Mouse (Mus musculus) retina, postnatal 1 day (tissue): Measurements from ENCODE around the gene Cacna1a.
"Not testable (repeated sequence)": the region's sequence is repeated elsewhere in the genome, so short reads cannot be mapped to it uniquely, and the experiment has no call there.

Experiments used
- DNase-seq: peaks from one replicate; pipeline ENCODE4 v3.0.0-alpha.2; 2012

Cacna1a gene

DNA sequence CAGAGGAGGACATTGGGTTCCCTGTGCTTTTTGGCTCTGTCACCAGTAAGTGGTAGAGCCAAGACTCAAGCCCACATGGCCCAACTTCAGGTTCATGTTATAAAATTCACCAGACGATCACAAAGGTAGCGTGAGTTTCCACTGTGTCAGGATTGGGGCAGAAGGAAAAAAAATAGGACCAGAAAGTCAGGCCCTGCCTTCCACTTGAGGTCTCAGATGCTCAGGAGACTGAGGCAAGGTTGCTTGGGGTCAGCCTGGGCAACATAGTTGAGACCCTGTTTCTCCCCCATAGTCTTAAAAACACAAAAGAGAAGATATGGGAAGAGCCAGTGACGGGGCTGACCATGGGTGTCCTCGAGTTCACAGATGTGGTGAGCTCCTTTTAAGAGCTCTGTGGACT, 97.1 kb downstream of the Cacna1a start:
- no peak for DNase-seq

DNA sequence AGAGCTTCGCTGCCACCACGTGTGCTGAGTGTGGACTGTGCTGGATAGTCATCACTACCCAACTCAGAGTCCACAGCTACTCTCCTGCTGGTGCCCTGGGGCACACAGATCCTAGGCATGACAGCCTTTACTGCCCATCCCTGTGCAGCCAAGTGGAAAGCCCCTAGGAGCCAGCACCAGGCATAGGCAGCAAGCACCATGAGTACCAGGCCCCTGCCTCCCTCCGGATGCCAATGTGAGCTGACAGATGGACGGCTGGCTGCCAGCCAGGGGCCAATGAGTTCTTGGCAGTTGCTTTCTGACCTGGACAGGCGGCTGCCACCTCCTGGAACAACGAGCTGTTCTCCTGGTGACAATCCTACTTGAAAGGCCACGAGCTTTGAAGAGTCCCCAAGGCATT, 97.6 kb downstream of the Cacna1a start:
- peak; percentile 82 for DNase-seq

- no peak for DNase-seq
Observed at GRCm38 (mm10) chr8:84489223-84489622, 101.0 kb downstream of the Cacna1a start.

- DNase-seq, result no peak
Observed at GRCm38 (mm10) chr8:84494541-84495084, 106.4 kb downstream of the Cacna1a start.

GRCm38 (mm10) chr8:84501181-84501580, 112.9 kb downstream of the Cacna1a start:
- no peak for DNase-seq

DNA sequence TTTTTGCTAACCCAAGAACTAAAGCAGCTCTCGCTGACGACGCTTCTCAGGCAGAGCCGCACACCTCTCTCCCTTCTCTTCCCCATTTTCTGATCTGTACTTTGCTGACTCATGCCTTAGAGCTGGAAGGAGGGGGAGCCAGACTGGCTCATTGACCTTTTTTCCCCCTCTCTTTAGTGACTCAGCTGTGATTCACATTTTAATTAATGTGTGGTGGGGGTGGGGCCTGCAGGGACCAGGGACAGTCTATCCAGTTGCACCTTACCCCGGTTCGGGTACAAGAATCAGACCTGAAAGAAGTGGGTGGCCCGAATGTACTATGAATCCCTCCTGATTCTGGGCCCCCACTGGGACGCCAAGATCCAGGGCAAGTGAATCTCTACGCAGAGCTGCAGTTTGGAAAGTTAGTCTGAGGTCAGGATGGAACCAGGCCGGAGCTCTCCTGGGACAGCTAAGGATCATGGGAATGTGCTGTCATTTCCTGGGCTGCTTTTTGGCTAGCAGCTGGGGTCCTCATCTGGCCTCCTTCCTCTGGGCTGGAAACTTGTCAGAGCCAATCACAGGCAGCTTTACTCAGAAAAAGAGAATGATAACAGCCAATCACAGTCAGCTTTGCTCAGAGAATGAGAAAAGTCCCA, 113.5 kb downstream of the Cacna1a start:
- peak; percentile 38 for DNase-seq

GRCm38 (mm10) chr8:84502638-84503037, 114.4 kb downstream of the Cacna1a start:
- DNase-seq, result no peak

DNA sequence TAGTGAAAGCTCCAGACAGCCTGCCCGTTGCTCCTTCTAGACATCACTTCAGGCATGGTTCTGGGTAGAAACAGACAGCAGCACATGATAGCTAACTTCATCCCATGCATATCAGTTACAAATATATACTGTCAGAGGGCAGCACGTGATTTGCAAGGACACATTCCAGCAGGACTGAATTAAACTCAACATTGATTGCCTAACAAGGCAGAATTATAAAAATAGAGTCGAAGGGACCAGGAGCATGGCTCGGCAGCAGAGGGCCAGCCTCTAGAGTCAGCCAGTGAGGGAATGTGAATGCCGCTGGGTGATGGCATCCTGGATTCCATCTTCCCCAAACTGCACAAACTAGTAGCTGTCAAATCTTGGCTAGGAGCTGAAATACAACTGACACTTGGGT, 119.0 kb downstream of the Cacna1a start:
- no peak for DNase-seq

DNA sequence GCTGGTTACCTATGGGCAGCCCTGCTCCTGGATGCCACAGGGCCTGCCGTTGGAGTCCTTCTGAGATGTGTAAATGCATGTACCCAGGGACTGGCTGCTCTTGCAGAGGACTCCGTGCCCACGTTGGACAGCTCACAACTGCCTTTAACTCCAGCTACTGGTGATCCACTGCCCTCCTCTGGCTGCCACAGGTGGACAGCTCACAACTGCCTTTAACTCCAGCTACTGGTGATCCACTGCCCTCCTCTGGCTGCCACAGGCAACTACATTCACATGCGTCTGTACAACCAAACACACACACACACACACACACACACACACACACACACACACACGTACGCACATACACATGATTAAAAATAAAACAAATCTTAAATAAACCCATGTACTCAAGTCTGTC, 121.5 kb downstream of the Cacna1a start:
- DNase-seq, result not testable (repeated sequence)

GRCm38 (mm10) chr8:84511621-84512020, 123.4 kb downstream of the Cacna1a start:
- DNase-seq, result peak; percentile 47

GRCm38 (mm10) chr8:84513765-84514164, 125.5 kb downstream of the Cacna1a start:
- peak; percentile 63 for DNase-seq

DNA sequence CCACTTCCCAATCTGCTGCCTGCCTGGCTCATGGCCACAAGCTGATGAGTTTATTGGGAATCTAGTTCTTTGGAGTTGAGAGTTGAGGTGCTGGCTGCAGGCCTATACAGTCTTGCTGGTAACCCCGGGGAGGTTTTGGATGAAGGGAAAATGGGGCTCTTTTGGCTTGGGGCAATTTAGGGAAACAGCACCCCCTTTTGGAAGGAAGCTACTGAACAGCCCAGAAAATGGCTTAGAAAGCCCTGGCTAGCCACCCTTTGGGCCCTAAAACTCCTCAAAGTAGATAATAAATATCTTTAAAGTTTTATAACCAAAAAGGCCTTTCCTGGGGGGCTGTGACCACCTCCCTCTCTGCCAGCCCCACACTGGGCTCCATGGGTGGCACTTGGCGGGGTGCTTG, 129.9 kb downstream of the Cacna1a start:
- no peak for DNase-seq

GRCm38 (mm10) chr8:84518720-84519119, 130.5 kb downstream of the Cacna1a start:
- DNase-seq, result no peak

- no peak for DNase-seq
Observed at GRCm38 (mm10) chr8:84519767-84520626, 131.8 kb downstream of the Cacna1a start.

DNA sequence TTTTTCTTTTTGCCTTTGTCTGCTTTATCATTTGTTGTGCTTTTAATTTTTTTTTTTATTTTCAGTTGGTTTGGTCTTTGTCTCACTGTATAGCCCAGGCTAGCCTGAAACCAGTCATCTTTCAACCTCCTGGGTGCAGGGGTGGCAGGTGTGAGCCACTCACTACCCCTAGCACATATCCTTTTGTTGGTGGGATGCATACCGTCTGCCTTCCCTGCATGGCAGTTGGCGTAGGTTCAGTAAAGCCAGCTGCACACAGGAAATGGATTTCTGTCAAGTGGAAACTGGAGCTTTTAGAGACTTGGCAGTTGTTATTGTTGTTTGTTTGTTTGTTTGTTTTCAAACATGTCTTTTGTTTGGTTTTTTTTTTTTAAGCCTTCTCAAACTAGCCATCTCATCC, 132.8 kb downstream of the Cacna1a start:
- no peak for DNase-seq

DNA sequence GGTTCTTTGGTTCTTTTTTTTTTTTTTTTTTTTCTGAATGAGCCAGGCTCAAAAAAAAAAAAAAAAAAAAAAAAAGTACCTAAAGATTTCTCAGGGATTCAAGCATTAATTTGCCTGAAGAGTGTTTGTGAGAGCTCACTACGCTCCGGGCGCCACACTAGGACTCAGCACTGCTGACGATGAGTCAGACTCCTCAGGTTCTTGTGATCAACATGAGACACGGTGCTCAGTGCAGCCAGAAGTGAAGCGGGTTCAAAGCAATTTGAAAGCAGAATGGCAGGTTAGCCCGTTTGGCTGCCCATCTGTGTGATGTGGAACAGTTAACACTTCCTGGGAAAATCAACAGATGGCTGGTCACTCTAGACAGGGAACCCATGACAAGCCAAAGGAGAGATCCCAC, 139.8 kb downstream of the Cacna1a start:
- no peak for DNase-seq

DNA sequence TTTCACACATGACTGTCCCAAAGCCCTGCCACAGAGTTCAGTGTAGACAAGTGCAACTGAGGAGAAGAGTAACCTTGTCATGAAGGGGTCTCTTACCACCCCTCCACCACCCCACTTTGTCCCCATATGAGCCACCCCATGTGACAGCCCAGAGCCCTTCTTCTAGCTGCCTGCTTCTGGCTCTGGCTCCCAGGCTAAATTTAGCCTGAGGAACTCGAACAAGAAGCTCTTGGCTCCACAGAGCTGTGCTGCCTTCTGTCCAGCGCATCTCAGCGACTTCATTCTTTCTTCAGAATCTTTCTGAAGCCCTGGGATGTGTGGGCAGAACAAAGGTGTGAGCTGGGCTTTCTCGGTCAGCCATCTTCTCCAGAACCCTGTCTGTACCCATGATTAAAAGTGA, 141.3 kb downstream of the Cacna1a start:
- no peak for DNase-seq

- no peak for DNase-seq
Observed at GRCm38 (mm10) chr8:84532725-84533124, 144.5 kb downstream of the Cacna1a start.

DNA sequence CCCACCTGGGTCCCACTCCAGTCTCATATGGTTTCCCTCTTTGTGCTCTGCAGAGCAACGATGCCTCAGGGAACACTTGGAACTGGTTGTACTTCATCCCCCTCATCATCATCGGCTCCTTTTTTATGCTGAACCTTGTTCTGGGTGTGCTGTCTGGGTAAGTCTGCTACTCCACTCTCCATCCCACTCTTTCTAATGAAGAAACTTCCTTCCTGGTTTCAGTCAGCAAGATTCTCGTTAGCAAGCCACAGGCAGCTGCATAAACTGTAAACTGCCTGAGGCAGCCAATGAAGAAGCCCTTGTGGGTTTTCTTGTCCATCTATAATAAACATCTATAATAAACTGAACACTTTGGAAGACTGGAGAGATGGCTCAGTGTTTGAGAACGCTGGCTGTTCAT, 145.1 kb downstream of the Cacna1a start:
- DNase-seq, result no peak

DNA sequence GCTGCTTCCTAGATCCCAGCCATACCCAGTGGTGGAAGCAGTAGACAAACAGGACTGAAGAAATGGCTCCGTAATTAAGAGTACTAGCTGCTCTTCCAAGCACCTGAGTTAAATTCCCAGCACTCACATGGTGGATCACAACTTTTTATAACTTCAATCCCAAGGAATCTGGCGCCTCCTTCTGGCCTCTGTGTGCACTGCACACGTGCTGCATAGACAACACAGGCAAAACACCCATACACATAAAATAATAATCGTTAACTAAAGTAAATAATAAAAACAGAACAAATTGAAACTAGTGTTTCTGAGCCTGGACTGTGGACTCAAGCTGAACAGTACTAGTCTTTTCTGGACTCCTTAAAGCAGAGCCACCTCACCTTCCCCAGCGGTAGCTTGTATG, 148.7 kb downstream of the Cacna1a start:
- no peak for DNase-seq

- DNase-seq, result no peak
Observed at GRCm38 (mm10) chr8:84539376-84539775, 151.1 kb downstream of the Cacna1a start.

GRCm38 (mm10) chr8:84542481-84542880, 154.2 kb downstream of the Cacna1a start:
- no peak for DNase-seq

- DNase-seq, result no peak
Observed at GRCm38 (mm10) chr8:84545522-84545921, 157.3 kb downstream of the Cacna1a start.

DNA sequence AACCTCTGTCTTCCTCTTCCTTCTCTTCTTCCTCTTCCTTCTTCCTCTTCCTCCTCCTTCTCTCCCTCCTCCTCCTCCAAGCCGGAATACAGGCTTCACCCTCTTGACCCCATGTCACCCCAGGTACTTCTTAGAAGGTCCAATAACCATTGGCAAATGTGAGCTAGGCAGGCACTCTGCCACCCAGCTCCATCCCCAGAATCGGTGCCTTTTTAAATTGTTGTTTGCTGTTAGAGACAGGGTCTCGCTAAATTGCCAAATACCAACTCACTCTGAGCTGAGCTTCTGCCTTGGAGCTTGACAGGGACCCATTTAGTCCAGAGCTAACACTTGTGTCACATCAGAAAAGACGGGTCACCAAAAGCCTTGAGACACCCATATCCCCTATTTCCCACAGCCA, 164.2 kb downstream of the Cacna1a start:
- DNase-seq, result no peak
